Comparison of ENCODE assay signal across 8 mouse cellular contexts in the genomic region with DNA sequence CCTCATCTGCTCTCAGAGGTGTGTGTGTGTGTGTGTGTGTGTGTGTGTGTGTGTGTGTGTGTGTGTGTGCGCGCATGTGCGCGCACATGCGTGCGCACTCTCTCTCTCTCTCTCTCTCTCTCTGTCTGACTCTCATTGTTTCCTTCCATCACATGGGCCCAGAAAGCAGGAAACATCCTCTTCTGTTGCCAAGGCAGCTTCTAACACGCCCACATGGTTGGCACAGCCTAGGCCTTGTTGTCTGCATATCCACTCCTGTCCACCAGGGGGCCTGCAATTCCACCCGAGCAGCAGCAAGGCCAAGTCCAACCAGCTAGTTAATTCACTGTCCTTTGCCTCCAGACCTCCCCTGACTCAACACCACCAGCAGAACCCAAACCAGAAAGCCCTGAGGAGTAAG. TPM values are rescaled to one million over a fixed set of nuclear protein-coding genes. Genes with fewer than 3 reads are reported as not detected.
A peak's percentile ranks its signal among the peaks of the same experiment; 100 is the strongest.
DNase-seq lines count a peak whose midpoint lies in the region; ATAC-seq lines count a peak whose summit lies in the region.

No protein-coding gene starts in this region.

- WGBS in hindbrain, embryonic 11.5 days = 44% methylated on average over 8 of the region's 8 CpGs

- H3K9ac ChIP-seq in hindbrain, embryonic 11.5 days (ENCODE audit: low read depth, low read length) = no peak overlapping the region

- peak overlapping the region; percentile 93; the same call in 1 of the 2 replicates for H3K4me2 ChIP-seq in hindbrain, embryonic 11.5 days (replicated peaks; ENCODE audit: low read depth, low read length)

- H3K27ac ChIP-seq in hindbrain, embryonic 11.5 days (ENCODE audit: low read depth, low read length) = no peak overlapping the region

- H3K36me3 ChIP-seq in hindbrain, embryonic 11.5 days (ENCODE audit: control insufficient read depth, insufficient read depth, low read length) = peaks cover 8% of the 10 kb centered on the region

- peak overlapping the region; percentile 63; the same call in 1 of the 2 replicates for H3K4me3 ChIP-seq in hindbrain, embryonic 11.5 days (ENCODE audit: low read depth, low read length)

- no peaks in the 10 kb centered on the region for H3K9me3 ChIP-seq in hindbrain, embryonic 11.5 days (ENCODE audit: control insufficient read depth, low read length)

- ATAC-seq in hindbrain, embryonic 11.5 days (ENCODE audit: low FRiP score) = 0 out of 2 replicates have a peak, but pooled peaks have one; percentile 9

- no peaks in the 10 kb centered on the region for H3K27me3 ChIP-seq in hindbrain, embryonic 11.5 days (ENCODE audit: control insufficient read depth, insufficient read depth, low read length)

- DNase-seq in Muller cell, postnatal 12 days (ENCODE audit: inconsistent ontology term) = peak; percentile 94
- DNase-seq in cerebellum, adult 9-11 months = peak; percentile 84
- peak; percentile 93 to 97 for DNase-seq in frontal cortex, adult 2 months (ENCODE audit: extremely low spot score in 1 of 2, low spot score in 1 of 2)
- peak; percentile 84 for DNase-seq in hindbrain, embryonic 11.5 days (ENCODE audit: low spot score)
- DNase-seq in layer of hippocampus, postnatal 10 days (ENCODE audit: low spot score in 2 of 2) = peak; percentile 93 to 94
- peak; percentile 94 for DNase-seq in lung, postnatal 10 days
- peak; percentile 57 for DNase-seq in retina, adult 2 months (ENCODE audit: low read depth, low spot score)
- peak; percentile 85 to 87 for DNase-seq in thymus, postnatal 36 days

- peaks cover 11% of the 10 kb centered on the region for H3K4me1 ChIP-seq in hindbrain, embryonic 11.5 days (replicated peaks; ENCODE audit: control insufficient read depth, insufficient read depth, low read length)

RNA-seq across cellular contexts. Expression of a gene that starts 2.0 kb away (rescaled TPM):
- polyA plus RNA-seq in frontal cortex, adult 2 months (2012; rRNA removed) = 1.3 and 1.5 TPM in 2 replicates
- 28.4 and 30.5 TPM in 2 replicates for polyA plus RNA-seq in hindbrain, embryonic 11.5 days (2014; fragmentation: Nextera tagmentation; extraction: Ambion mirVana)
- 1 to 10 TPM; 2.4 to 2.9 TPM for total RNA-seq in layer of hippocampus, postnatal 10 days (2021)

RNA-seq across cellular contexts. Expression of a gene that starts 5.9 kb away (rescaled TPM):
- 142 and 148 TPM in 2 replicates for polyA plus RNA-seq in frontal cortex, adult 2 months (2012; rRNA removed)
- polyA plus RNA-seq in hindbrain, embryonic 11.5 days (2014; fragmentation: Nextera tagmentation; extraction: Ambion mirVana) = 90.2 and 90.9 TPM in 2 replicates
- 10 to 100 TPM; 62.4 to 66.9 TPM for total RNA-seq in layer of hippocampus, postnatal 10 days (2021)

RNA-seq across cellular contexts. Expression of a gene that starts 7.3 kb away (rescaled TPM):
- 145 and 163 TPM in 2 replicates for polyA plus RNA-seq in frontal cortex, adult 2 months (2012; rRNA removed)
- 433 and 450 TPM in 2 replicates for polyA plus RNA-seq in hindbrain, embryonic 11.5 days (2014; fragmentation: Nextera tagmentation; extraction: Ambion mirVana)
- 100 to 1,000 TPM; 169 to 177 TPM for total RNA-seq in layer of hippocampus, postnatal 10 days (2021)

RNA-seq across cellular contexts. Expression of a gene that starts 35.0 kb away (rescaled TPM):
- polyA plus RNA-seq in frontal cortex, adult 2 months (2012; rRNA removed) = 52.9 and 57.3 TPM in 2 replicates
- polyA plus RNA-seq in hindbrain, embryonic 11.5 days (2014; fragmentation: Nextera tagmentation; extraction: Ambion mirVana) = 64.8 and 77.3 TPM in 2 replicates
- total RNA-seq in layer of hippocampus, postnatal 10 days (2021) = 10 to 100 TPM; 44.7 to 49.4 TPM

RNA-seq across cellular contexts. Expression of a gene that starts 41.9 kb away (rescaled TPM):
- 32.8 and 44.1 TPM in 2 replicates for polyA plus RNA-seq in frontal cortex, adult 2 months (2012; rRNA removed)
- polyA plus RNA-seq in hindbrain, embryonic 11.5 days (2014; fragmentation: Nextera tagmentation; extraction: Ambion mirVana) = 0.42 and 0.48 TPM in 2 replicates
- total RNA-seq in layer of hippocampus, postnatal 10 days (2021) = 10 to 100 TPM; 28.6 to 37.0 TPM

Comparison
In these comparisons a context has a peak if more than half of its experiments do, and no peak if none do; other contexts are left out.
1. RNA of a gene that starts 2.0 kb away (polyA plus RNA-seq): 28.4 to 30.5 TPM in hindbrain, embryonic 11.5 days; 1.3 to 1.5 TPM in frontal cortex, adult 2 months; every median in the first group is over 10 times any median in the second.
2. Peak in every context shown above with its lines, with median percentiles within 50 percentile points of each other: DNase-seq.